Mouse (Mus musculus): Measurements from ENCODE around the gene Slc4a11. TPM values are rescaled to one million over a fixed set of nuclear protein-coding genes. Genes with fewer than 3 reads are reported as not detected.
A peak's percentile ranks its signal among the peaks of the same experiment; 100 is the strongest.

Gene Slc4a11
- total RNA-seq, 2 experiments from 2014 or later = 0.33 to 0.36 TPM

- intact Hi-C loops (cut with DNase I) = no loop called here
- no peak for DNase-seq
Observed at GRCm38 (mm10) chr2:130635847-130636246, 61.5 kb downstream of the Slc4a11 start.

- intact Hi-C loops (cut with DNase I) = no loop called here
- DNase-seq = peak; percentile 13 to 26
Observed at GRCm38 (mm10) chr2:130634739-130635411, 62.4 kb downstream of the Slc4a11 start.

Other genes with a start within 250 kb of the Slc4a11 start
- 10 to 100 TPM; 48.6 to 49.0 TPM for gene Ptpra, start 247.2 kb downstream of the Slc4a11 start, total RNA-seq (2021)
- gene Mrps26, start 133.8 kb downstream of the Slc4a11 start, total RNA-seq (2021) = 10 to 100 TPM; 66.1 to 70.0 TPM
- not detected for gene Oxt, start 121.3 kb downstream of the Slc4a11 start, total RNA-seq (2021)
- gene Avp, start 115.0 kb downstream of the Slc4a11 start, total RNA-seq (2021) = 1 to 10 TPM in 1 of 2 experiments, under 1 TPM in 1; 0.68 to 4.8 TPM
- gene Fastkd5, start 67.5 kb downstream of the Slc4a11 start, total RNA-seq (2021) = 1 to 10 TPM; 7.1 to 8.0 TPM
- 1 to 10 TPM; 3.7 to 4.1 TPM for gene Ubox5, start 67.5 kb downstream of the Slc4a11 start, total RNA-seq (2021)
- 1 to 10 TPM; 4.3 to 5.8 TPM for gene Lzts3, start 54.7 kb downstream of the Slc4a11 start, total RNA-seq (2021)
- gene Ddrgk1, start 32.9 kb downstream of the Slc4a11 start, total RNA-seq (2021) = 10 to 100 TPM; 81.3 to 87.0 TPM
- 10 to 100 TPM; 17.9 to 18.7 TPM for gene Itpa, start 29.9 kb downstream of the Slc4a11 start, total RNA-seq (2021)
- gene 4930402H24Rik, start 208.9 kb upstream of the Slc4a11 start, total RNA-seq (2021) = 10 to 100 TPM; 53.8 to 60.9 TPM
- gene Atrn, start 209.0 kb upstream of the Slc4a11 start, total RNA-seq (2021) = 10 to 100 TPM; 23.9 to 27.0 TPM